Mouse (Mus musculus) stomach, embryonic 14.5 days (tissue): ENCODE results near the gene Gne. TPM values are rescaled to one million over a fixed set of nuclear protein-coding genes. Genes with fewer than 3 reads are reported as not detected.

Experiments
- ATAC-seq: fragments of 200-750 bp; cut with Nextera tagmentation; 2 replicates; pipeline ENCODE4 v1.8.0; 2017; ENCODE audit warnings: low read depth, moderate TSS enrichment; ENCODE audit not compliant: insufficient number of reproducible peaks, insufficient read depth, low FRiP score
- H3K27ac ChIP-seq: fragments of 300-500 bp; sonication (generic); 2 replicates; pipeline ENCODE4 v1.5.1; 2014; ENCODE audit warnings: mild to moderate bottlenecking, low read length, moderate library complexity, mixed read lengths
- H3K27me3 ChIP-seq: fragments of 300-500 bp; sonication (generic); 2 replicates; pipeline ENCODE4 v1.6.1; 2014; ENCODE audit warnings: low read length, control low read depth, mixed read lengths; ENCODE audit not compliant: control insufficient read depth, insufficient read depth
- H3K36me3 ChIP-seq: fragments of 300-500 bp; sonication (generic); 2 replicates; pipeline ENCODE4 v1.6.1; 2014; ENCODE audit warnings: mild to moderate bottlenecking, control low read depth, low read length, moderate library complexity, mixed read lengths; ENCODE audit not compliant: control insufficient read depth, insufficient read depth
- H3K4me1 ChIP-seq: fragments of 300-500 bp; sonication (generic); 2 replicates; pipeline ENCODE4 v1.6.1; 2014; ENCODE audit warnings: low read length, control low read depth, mixed read lengths; ENCODE audit not compliant: control insufficient read depth, insufficient read depth
- H3K4me2 ChIP-seq: fragments of 300-500 bp; sonication (generic); replicated peaks from 2 replicates; pipeline ENCODE4 v1.6.1; 2014; ENCODE audit warnings: low read depth, low read length, control low read depth
- H3K4me3 ChIP-seq: fragments of 300-500 bp; sonication (generic); 2 replicates; pipeline ENCODE4 v1.5.1; 2014; ENCODE audit warnings: low read depth, low read length, control low read depth
- H3K9ac ChIP-seq: fragments of 300-500 bp; sonication (generic); replicated peaks from 2 replicates; pipeline ENCODE4 v1.6.1; 2014; ENCODE audit warnings: low read depth, mild to moderate bottlenecking, control low read depth, low read length, moderate library complexity, mixed read lengths
- H3K9me3 ChIP-seq: fragments of 300-500 bp; sonication (generic); 2 replicates; pipeline ENCODE4 v1.6.1; 2016; ENCODE audit warnings: low read depth, low read length, control low read depth; ENCODE audit not compliant: control insufficient read depth
- WGBS: fragments of 180-500 bp; shearing (Covaris S2); extraction: QIAGEN DNeasy Blood & Tissue Kit; methylation state at CpG from one replicate; pipeline ENCODE4 v1.1.7; 2014; 5-methylcytosine and 5-hydroxymethylcytosine counted together
- polyA plus RNA-seq: library from polyadenylated mRNA; unstranded; fragments of >200 nt; fragmentation: Nextera tagmentation; extraction: Ambion mirVana; gene quantifications from 2 replicates; pipeline ENCODE4 v1.2.1, GENCODE M21; 2014

Gne gene
- polyA plus RNA-seq, 1 experiment from 2014 or later: 28.9 TPM

DNA sequence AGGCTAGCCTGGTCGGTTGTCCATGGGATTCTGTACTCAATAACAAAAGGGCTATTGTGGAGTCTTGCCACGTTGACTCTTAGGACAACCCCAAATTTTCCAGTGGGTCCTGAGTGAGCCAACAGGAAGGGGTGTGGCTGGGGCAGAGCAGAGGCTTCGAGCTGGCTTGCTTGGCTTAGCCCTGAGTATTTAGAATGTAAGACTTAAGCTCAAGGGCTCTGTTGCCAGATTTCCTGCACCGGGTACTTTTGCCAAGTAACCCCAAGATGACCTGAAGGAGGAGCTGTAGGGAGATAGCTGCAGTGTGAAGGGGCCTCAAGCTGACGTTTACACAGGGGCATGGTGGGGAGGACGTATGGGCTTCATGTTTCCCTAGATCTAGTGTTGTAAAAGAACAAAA, 23.4 kb upstream of the Gne start:
- Histone ChIP-seq H3K27ac (no peak overlapping the region), H3K27me3 (no peaks in the 10 kb centered on the region), H3K9me3 (no peaks in the 10 kb centered on the region), H3K4me1 (peaks cover 14% of the 10 kb centered on the region), H3K4me2 (peak overlapping the region; percentile 31; the same call in 1 of the 2 replicates), H3K4me3 (no peak overlapping the region), H3K9ac (no peak overlapping the region), H3K36me3 (no peaks in the 10 kb centered on the region)
- 33% methylated on average over 6 of the region's 6 CpGs for WGBS
- ATAC-seq: no peak

DNA sequence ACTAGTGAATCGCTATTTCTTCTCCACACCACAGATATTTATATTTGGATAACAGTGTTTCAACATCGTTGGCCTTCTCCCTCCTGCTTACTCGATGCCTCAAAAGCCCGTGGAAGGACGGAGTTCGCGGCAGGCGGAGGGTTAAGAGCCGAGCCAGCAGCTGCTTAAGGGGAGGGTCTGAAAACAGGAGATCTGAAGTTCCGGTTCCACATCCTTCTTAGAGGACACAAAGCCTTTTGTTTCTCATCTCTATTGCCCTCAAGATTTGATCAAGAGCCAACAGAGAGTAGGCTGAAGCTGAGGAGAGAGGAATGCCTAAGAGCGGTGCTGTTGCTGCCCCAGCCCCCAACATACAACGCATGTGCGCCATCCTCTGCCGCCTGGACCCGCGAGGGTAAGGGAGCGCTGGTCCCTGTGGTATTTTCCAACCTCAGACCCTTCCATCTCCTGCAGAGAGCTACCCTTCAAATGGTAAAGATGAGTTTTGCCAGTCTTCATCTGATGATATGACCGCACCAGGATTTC, 22.4 kb upstream of the Gne start:
- H3K4me2 ChIP-seq: peak overlapping the region; percentile 31
- no peaks in the 10 kb centered on the region for H3K9me3 ChIP-seq
- no peak overlapping the region for H3K27ac ChIP-seq
- 24% methylated on average over 18 of the region's 18 CpGs for WGBS
- H3K4me1 ChIP-seq: peaks cover 14% of the 10 kb centered on the region
- peak overlapping the region; percentile 20; the same call in 1 of the 2 replicates for H3K4me3 ChIP-seq
- H3K27me3 ChIP-seq: no peaks in the 10 kb centered on the region
- no peak for ATAC-seq
- H3K36me3 ChIP-seq: no peaks in the 10 kb centered on the region
- H3K9ac ChIP-seq: no peak overlapping the region; the same call in 1 of the 2 replicates

DNA sequence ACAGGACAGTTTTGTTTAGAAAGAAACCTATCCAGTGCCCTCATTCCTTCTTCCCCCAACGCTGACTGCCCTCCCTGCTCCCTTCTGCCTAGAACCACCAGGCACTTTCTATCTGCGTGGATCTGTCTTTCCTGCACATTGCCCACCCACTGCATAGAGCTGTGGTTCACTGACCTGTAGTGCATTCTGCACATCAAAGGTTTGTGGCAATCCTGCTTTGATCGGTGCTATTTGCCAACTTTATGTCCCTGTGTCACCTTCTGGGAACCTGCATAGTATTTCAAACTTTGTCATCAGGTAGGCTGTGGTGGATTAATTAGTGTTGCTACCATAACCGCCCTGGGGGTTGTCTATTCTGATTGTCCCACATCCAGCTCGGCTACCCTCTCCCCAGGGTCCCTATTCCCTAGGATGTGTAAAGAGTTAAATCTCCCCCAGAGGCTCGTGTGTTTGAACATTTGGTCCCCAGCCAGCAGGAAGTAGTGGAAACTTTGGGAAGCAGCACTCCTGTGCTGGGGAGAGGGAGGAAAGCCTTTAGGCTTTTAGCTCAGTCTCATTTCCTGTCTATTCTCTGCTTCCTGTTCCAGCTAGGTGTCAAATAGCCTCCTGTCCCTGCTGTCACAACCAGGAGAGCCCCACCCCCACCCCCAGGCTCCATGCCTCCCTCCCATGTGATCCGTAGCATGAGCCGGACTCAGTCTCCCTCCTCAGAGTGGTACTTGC, 20.4 kb upstream of the Gne start:
- no peaks in the 10 kb centered on the region for H3K9me3 ChIP-seq
- no peak; the same call in 1 of the 2 replicates for ATAC-seq
- H3K27me3 ChIP-seq: no peaks in the 10 kb centered on the region
- no peak overlapping the region for H3K9ac ChIP-seq
- no peak overlapping the region for H3K27ac ChIP-seq
- no peaks in the 10 kb centered on the region for H3K36me3 ChIP-seq
- 40% methylated on average over 8 of the region's 8 CpGs for WGBS
- H3K4me1 ChIP-seq: peaks cover 14% of the 10 kb centered on the region
- no peak overlapping the region for H3K4me2 ChIP-seq
- H3K4me3 ChIP-seq: no peak overlapping the region

DNA sequence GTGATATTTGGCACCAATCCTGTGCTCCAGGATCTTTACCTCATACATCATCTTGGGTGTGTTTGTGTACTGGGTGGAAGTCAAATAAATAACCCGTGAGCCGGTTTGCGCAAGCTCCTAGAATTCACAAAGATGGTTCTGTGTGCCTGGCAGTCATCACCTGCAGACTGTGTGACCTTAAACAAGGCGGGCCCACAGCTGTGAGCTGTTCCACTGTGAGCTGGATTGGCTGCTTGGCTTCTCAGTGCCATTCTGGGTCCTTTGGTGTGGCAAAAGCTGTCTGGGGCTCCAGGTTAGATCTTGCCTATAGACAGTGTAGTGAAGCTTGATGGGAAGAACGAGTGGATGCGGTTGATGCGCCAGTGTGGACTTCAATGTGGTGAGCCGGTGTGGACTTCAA, 19.6 kb upstream of the Gne start:
- no peak overlapping the region for H3K27ac ChIP-seq
- H3K4me2 ChIP-seq: no peak overlapping the region
- 64% methylated on average over 8 of the region's 8 CpGs for WGBS
- H3K9ac ChIP-seq: no peak overlapping the region
- no peak overlapping the region for H3K4me3 ChIP-seq
- H3K27me3 ChIP-seq: no peaks in the 10 kb centered on the region
- H3K4me1 ChIP-seq: peaks cover 14% of the 10 kb centered on the region
- no peaks in the 10 kb centered on the region for H3K9me3 ChIP-seq
- no peaks in the 10 kb centered on the region for H3K36me3 ChIP-seq
- ATAC-seq: 0 out of 2 replicates have a peak, but pooled peaks have one; percentile 33

DNA sequence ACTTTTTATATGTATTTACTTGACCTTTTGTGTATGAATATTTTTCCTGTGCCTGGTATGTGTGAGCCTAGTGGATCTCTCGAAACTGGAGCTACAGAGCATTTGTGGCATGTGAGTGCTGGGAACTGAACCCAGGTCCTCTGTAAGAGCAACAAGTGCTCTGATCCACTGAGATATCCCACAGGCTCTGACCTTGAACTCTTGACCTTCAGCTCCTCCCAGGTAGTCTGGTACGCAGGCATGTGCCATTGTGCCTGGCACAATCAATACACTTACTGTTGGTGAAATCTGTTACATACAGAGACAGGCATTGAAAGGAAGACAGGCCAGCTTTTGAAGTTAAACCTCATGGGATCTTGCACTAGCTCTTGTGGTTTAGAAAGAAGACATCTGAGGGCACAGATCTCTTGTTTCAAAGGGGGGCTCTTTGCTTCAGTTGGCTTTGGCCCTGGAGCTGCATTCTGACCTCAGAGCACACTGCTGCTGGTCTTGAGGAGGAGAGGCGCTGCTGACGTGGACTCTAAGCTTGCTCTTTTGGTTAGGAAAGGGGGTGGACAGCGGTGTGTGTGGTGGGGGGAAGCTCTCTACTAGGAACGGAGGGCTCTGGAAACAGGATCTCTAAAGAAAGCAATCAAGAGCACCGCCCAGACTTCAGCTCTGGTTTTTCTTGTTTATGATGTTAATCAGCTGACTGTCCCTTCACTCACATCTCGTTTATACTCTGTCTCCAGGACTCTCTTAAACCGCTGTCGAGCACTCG, 13.8 kb upstream of the Gne start:
- Histone ChIP-seq H3K27me3 (no peaks in the 10 kb centered on the region), H3K4me2 (no peak overlapping the region), H3K9ac (no peak overlapping the region), H3K27ac (no peak overlapping the region), H3K36me3 (no peaks in the 10 kb centered on the region), H3K4me1 (no peaks in the 10 kb centered on the region), H3K9me3 (no peaks in the 10 kb centered on the region), H3K4me3 (no peak overlapping the region)
- WGBS: 35% methylated on average over 11 of the region's 11 CpGs
- ATAC-seq: no peak

DNA sequence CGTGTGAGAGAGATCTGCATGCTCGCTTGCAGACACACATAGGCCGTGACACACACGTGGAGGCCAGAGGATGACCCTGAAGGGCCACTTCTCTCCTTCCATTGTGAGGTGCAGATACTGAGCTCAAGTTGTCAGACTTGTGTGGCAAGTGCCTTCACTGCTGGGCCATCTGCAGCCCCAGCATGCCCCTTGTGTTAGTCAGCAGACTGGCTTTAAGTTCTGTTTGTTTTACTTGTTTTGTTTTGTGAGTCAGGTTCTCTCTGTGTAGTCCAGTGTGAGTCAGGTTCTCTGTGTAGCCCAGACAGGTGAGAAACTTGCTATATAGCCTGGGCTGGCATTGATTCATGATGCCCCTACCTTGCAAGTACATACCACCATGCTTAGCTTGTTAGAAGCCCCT, 10.5 kb upstream of the Gne start:
- H3K4me2 ChIP-seq: no peak overlapping the region
- no peaks in the 10 kb centered on the region for H3K36me3 ChIP-seq
- 0 out of 2 replicates have a peak overlapping the region, but pooled peaks have one; percentile 11 for H3K27ac ChIP-seq
- WGBS: 68% methylated on average over 4 of the region's 4 CpGs
- H3K4me1 ChIP-seq: no peaks in the 10 kb centered on the region
- ATAC-seq: no peak
- no peaks in the 10 kb centered on the region for H3K27me3 ChIP-seq
- no peaks in the 10 kb centered on the region for H3K9me3 ChIP-seq
- H3K9ac ChIP-seq: no peak overlapping the region
- H3K4me3 ChIP-seq: no peak overlapping the region

DNA sequence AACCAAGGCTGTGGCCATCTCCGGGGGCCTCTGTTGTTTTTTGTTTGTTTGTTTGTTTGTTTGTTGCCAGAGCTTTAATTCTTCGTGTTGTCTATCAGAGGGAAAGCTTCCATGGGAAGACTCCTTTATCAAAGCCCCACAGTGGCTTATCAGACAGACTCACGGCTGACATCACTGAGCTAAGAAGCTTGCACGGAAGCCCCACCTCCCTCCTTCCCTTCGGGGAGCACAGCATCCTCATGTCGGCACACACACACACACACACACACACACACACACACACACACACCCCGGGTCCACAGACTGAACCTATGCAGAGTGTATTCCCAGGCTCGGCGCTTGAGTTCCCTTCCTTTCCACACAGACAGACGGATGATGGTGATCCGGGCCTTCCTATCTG, 8.4 kb upstream of the Gne start:
- no peak overlapping the region for H3K27ac ChIP-seq
- no peaks in the 10 kb centered on the region for H3K4me1 ChIP-seq
- no peak overlapping the region for H3K4me2 ChIP-seq
- no peaks in the 10 kb centered on the region for H3K36me3 ChIP-seq
- 78% methylated on average over 11 of the region's 11 CpGs for WGBS
- ATAC-seq: no peak
- H3K9ac ChIP-seq: no peak overlapping the region
- H3K4me3 ChIP-seq: no peak overlapping the region
- no peaks in the 10 kb centered on the region for H3K9me3 ChIP-seq
- no peaks in the 10 kb centered on the region for H3K27me3 ChIP-seq

DNA sequence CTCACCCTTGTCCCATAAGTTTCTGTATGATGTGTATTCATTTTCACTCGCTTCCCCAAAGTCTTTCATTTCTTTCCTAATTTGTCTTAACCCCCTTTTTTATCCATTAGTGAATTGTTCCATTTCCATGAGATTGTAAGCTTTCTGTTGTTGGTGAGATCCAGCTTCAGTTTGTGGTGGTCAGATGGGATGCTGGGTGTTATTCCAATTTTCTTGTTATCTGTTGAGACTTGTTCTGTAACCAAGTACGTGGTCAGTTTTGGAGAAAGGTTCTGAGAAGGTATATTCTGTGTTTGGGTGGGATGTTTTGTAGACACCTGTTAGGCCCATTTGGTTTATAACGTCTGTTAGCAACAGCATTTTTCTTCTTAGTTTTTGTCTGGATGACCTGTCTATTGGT, 1.6 kb upstream of the Gne start:
- Histone ChIP-seq H3K4me1 (no peaks in the 10 kb centered on the region), H3K27ac (no peak overlapping the region), H3K9me3 (no peaks in the 10 kb centered on the region), H3K4me2 (no peak overlapping the region), H3K9ac (no peak overlapping the region), H3K27me3 (no peaks in the 10 kb centered on the region), H3K4me3 (no peak overlapping the region), H3K36me3 (no peaks in the 10 kb centered on the region)
- ATAC-seq: no peak
- WGBS: 87% methylated on average over 3 of the region's 3 CpGs
